Mouse (Mus musculus) C2C12 (cell line): Measurements from ENCODE around the gene BC049762. TPM values are rescaled to one million over a fixed set of nuclear protein-coding genes. Genes with fewer than 3 reads are reported as not detected.

Experiments used
- H3K27me3 ChIP-seq: one replicate; pipeline ENCODE4 v1.6.1; 2011; ENCODE audit not compliant: control insufficient read depth, insufficient read depth, insufficient read length
- H3K36me3 ChIP-seq: one replicate; pipeline ENCODE4 v1.6.1; 2011; ENCODE audit not compliant: control insufficient read depth, insufficient read depth
- H3K4me3 ChIP-seq: one replicate; pipeline ENCODE4 v1.5.1; 2011; ENCODE audit warnings: mild to moderate bottlenecking, control low read depth; ENCODE audit not compliant: poor library complexity, insufficient read depth, severe bottlenecking
- H3K79me2 ChIP-seq: one replicate; pipeline ENCODE4 v1.6.1; 2011; ENCODE audit not compliant: control insufficient read depth, insufficient read depth
- H3K79me3 ChIP-seq: one replicate; pipeline ENCODE4 v1.6.1; 2011; ENCODE audit warnings: low read depth, control low read depth
- H3ac ChIP-seq: one replicate; pipeline ENCODE3; 2011; ENCODE audit warnings: low read depth; ENCODE audit not compliant: control insufficient read depth, insufficient read length
- CEBPB ChIP-seq: IDR thresholded peaks from one replicate; pipeline ENCODE4 v1.6.1; 2011; ENCODE audit warnings: low read depth, mild to moderate bottlenecking, control low read depth, moderate library complexity
- CTCF ChIP-seq: IDR thresholded peaks from one replicate; pipeline ENCODE4 v1.5.1; 2011; ENCODE audit not compliant: control insufficient read depth, insufficient read depth, insufficient read length
- FOSL1 ChIP-seq: IDR thresholded peaks from one replicate; pipeline ENCODE4 v1.8.0; 2011; ENCODE audit warnings: mild to moderate bottlenecking, low read length; ENCODE audit not compliant: poor library complexity, insufficient read depth, severe bottlenecking
- MAX ChIP-seq: IDR thresholded peaks from one replicate; pipeline ENCODE4 v1.6.1; 2011; ENCODE audit warnings: mild to moderate bottlenecking, control low read depth
- MYOD1 ChIP-seq: IDR thresholded peaks from one replicate; pipeline ENCODE4 v1.6.1; 2011; ENCODE audit warnings: low read depth; ENCODE audit not compliant: control insufficient read depth, insufficient read length
- MYOG ChIP-seq: IDR thresholded peaks from one replicate; pipeline ENCODE4 v1.6.1; 2011; ENCODE audit not compliant: control insufficient read depth, insufficient read length; ENCODE audit errors: extremely low read depth
- USF1 ChIP-seq: IDR thresholded peaks from one replicate; pipeline ENCODE4 v1.6.1; 2011; ENCODE audit warnings: low read depth, mild to moderate bottlenecking, control low read depth, moderate library complexity
- polyA plus RNA-seq: library from polyadenylated mRNA; unstranded; fragments of >200 nt; fragmentation: generic; extraction: Trizol; gene quantifications from one replicate; pipeline ENCODE4 v1.2.1, GENCODE M21; 2012; ENCODE audit warnings: missing spikeins

Gene BC049762
- polyA plus RNA-seq, 1 experiment, result 0.05 TPM

GRCm38 (mm10) chr11:51227104-51227503 lies 35.7 kb downstream of the BC049762 start:
- TF ChIP-seq CTCF (no peak), CEBPB (no peak), MYOG (no peak), MAX (no peak), USF1 (no peak), FOSL1 (no peak), MYOD1 (no peak)

GRCm38 (mm10) chr11:51220308-51220707 lies 42.5 kb downstream of the BC049762 start, which contains the start of gene Gm12569:
Gene Gm12569 (plus strand): TSS chr11:51220473.
- Histone ChIP-seq H3ac (no peak within 1 kb of the TSS), H3K4me3 (no peak within 1 kb of the TSS), H3K27me3 (peaks cover 26% of the 10 kb centered on the region), H3K79me2 (no peaks in the 10 kb centered on the region), H3K36me3 (no peaks in the 10 kb centered on the region), H3K79me3 (no peaks in the 10 kb centered on the region)
- TF ChIP-seq USF1 (no peak), MYOD1 (no peak), MYOG (no peak), CEBPB (no peak), MAX (no peak), CTCF (no peak), FOSL1 (no peak)

More at GRCm38 (mm10) chr11:51227104-51227503, 35.7 kb downstream of the BC049762 start:
- Histone ChIP-seq H3ac (no peak overlapping the region), H3K4me3 (no peak overlapping the region), H3K36me3 (no peaks in the 10 kb centered on the region), H3K27me3 (peaks cover 17% of the 10 kb centered on the region), H3K79me3 (no peaks in the 10 kb centered on the region), H3K79me2 (no peaks in the 10 kb centered on the region)

DNA sequence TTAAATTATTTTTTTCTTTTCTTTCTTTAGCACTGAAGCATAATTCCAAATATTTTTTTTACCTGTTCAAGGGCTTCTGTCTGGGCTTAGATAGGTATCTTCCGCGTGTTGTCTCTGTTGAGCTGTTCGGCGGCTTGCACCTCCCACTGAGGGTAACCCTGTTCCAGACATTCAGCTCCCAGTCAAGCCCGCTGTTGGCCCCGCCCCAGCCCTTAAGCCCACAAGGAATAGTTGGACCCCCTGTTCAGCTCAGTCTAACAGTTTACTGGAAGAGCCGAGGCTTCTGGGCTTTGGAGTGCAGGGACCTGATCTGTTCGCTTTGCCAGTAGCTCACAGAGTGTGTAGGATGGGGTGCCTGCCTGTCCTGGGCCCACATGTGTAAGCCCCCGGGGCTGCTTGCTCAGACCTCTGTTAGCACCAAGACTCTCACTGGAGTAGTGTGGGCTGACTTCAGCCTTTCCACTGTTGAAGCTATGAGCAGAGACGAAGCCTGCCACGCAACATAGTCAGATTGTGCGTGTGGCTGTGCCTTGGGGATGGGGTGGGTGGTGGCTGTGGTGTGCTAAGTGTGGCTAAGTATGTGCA lies 43.4 kb downstream of the BC049762 start:
- no peak for TF ChIP-seq MYOG
- no peak for TF ChIP-seq CEBPB
- no peak for TF ChIP-seq MAX
- TF ChIP-seq USF1, result no peak
- no peak for TF ChIP-seq CTCF
- TF ChIP-seq MYOD1, result no peak
- no peak for TF ChIP-seq FOSL1
- Histone ChIP-seq H3K27me3 (peaks cover 26% of the 10 kb centered on the region), H3K79me3 (no peaks in the 10 kb centered on the region), H3K79me2 (no peaks in the 10 kb centered on the region), H3ac (no peak overlapping the region), H3K4me3 (no peak overlapping the region), H3K36me3 (no peaks in the 10 kb centered on the region)

- TF ChIP-seq FOSL1 (no peak), CTCF (no peak), MYOG (no peak), CEBPB (no peak), USF1 (no peak), MAX (no peak), MYOD1 (no peak)
- Histone ChIP-seq H3K79me3 (no peaks in the 10 kb centered on the region), H3K27me3 (peaks cover 10% of the 10 kb centered on the region), H3K36me3 (no peaks in the 10 kb centered on the region), H3K4me3 (no peak overlapping the region), H3K79me2 (no peaks in the 10 kb centered on the region), H3ac (no peak overlapping the region)
These were observed 48.8 kb downstream of the BC049762 start for GRCm38 (mm10) chr11:51214021-51214420.

GRCm38 (mm10) chr11:51211426-51211825 lies 51.4 kb downstream of the BC049762 start:
- Histone ChIP-seq H3K79me2 (no peaks in the 10 kb centered on the region), H3K79me3 (no peaks in the 10 kb centered on the region), H3K4me3 (no peak overlapping the region), H3K27me3 (peaks cover 6% of the 10 kb centered on the region), H3K36me3 (no peaks in the 10 kb centered on the region), H3ac (no peak overlapping the region)
- TF ChIP-seq CTCF (no peak), MYOD1 (no peak), FOSL1 (no peak), MYOG (no peak), CEBPB (no peak), USF1 (no peak), MAX (no peak)

- no peaks in the 10 kb centered on the region for H3K36me3 ChIP-seq
- H3K27me3 ChIP-seq, result no peaks in the 10 kb centered on the region
- H3K79me2 ChIP-seq, result no peaks in the 10 kb centered on the region
- H3K79me3 ChIP-seq, result no peaks in the 10 kb centered on the region
- H3K4me3 ChIP-seq, result no peak overlapping the region
- H3ac ChIP-seq, result no peak overlapping the region
- TF ChIP-seq MYOG (no peak), CEBPB (no peak), CTCF (no peak), USF1 (peak; percentile 66), FOSL1 (no peak), MAX (peak; percentile 49), MYOD1 (no peak)
These were observed 55.1 kb downstream of the BC049762 start for GRCm38 (mm10) chr11:51207758-51208157.

Other genes with a start within 250 kb of the BC049762 start
- not detected for gene Olfr54, start 248.8 kb downstream of the BC049762 start, polyA plus RNA-seq
- gene Olfr1375, start 214.9 kb downstream of the BC049762 start, polyA plus RNA-seq, result not detected
- 0.88 TPM for gene Zfp354a, start 203.8 kb downstream of the BC049762 start, polyA plus RNA-seq
- gene Gm12569, start 42.6 kb downstream of the BC049762 start, polyA plus RNA-seq, result 0.09 TPM
- gene Clk4, start 1.3 kb downstream of the BC049762 start, polyA plus RNA-seq, result 12.5 TPM
- 0.43 TPM for gene Col23a1, start 26.9 kb upstream of the BC049762 start, polyA plus RNA-seq